Mouse (Mus musculus): ENCODE results near the gene Nipsnap3b.

- TF ChIP-seq CTCF (IDR thresholded peaks at IDR 0.05; ENCODE audit: insufficient read depth, low read depth, low read length) (no peak), POLR2A (IDR thresholded peaks at IDR 0.05; ENCODE audit: insufficient read depth, low read depth, low read length) (no peak)
Observed at GRCm38 (mm10) chr4:53030326-53030948, 18.8 kb downstream of the Nipsnap3b start.
